Mouse (Mus musculus) monocyte, adult 5-6 weeks (primary cell): ENCODE results near the gene Birc6. TPM values are rescaled to one million over a fixed set of nuclear protein-coding genes. Genes with fewer than 3 reads are reported as not detected.
"Not testable (repeated sequence)": the region's sequence is repeated elsewhere in the genome, so short reads cannot be mapped to it uniquely, and the experiment has no call there.

Experiments
- ATAC-seq: fragments of 153-309, 156-312 bp; replicated peaks from 2 replicates; pipeline ENCODE4 v1.8.0; 2017; ENCODE audit warnings: mild to moderate bottlenecking; ENCODE audit not compliant: low TSS enrichment, insufficient number of reproducible peaks, severe bottlenecking, poor library complexity, low FRiP score
- total RNA-seq: library from RNA; stranded (forward); fragments of 200-1000, 200-491, 200-594 nt; gene quantifications from 3 replicates; pipeline ENCODE4 v1.2.3, GENCODE M21; 2017

The Birc6 gene
- total RNA-seq, 1 experiment from 2014 or later: 222 TPM

DNA sequence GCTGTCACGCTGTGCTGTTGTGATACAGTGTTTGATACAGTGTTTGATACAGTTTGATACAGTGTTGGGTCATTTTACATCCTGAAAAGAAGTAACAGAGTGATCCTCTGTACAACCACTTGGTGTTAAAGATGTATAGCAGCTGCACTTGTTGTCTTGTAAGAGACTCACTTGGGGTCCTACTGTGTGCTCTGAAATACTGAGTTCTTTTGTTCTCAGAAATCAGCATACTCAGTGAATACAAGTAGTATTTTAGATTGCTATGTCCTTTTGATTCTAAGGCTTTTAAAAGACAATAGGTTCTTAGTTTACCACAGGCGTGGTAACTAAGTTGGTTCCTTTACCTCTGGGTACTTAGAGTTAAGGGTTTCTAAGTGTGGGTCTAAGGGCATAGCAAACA, 160.5 kb downstream of the Birc6 start:
- no peak for ATAC-seq

DNA sequence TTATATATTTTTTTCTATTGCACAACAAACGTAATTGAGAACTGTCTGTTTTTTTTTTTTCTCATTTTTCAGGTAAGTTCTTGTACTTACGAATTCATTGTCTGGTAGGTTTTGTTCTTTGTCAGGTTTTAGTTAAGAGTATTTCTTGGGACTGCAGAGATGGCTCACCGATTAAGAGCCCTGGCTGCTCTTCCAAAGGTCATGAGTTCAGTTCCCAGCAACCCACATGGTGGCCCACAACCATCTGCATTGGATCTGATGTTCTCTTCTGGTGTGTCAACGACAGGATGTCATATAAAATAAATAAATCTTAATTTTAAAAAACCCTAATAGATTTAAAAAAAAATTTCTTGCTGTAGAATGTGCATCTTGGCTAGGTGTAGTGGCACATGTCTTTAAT, 161.3 kb downstream of the Birc6 start:
- ATAC-seq: no peak

DNA sequence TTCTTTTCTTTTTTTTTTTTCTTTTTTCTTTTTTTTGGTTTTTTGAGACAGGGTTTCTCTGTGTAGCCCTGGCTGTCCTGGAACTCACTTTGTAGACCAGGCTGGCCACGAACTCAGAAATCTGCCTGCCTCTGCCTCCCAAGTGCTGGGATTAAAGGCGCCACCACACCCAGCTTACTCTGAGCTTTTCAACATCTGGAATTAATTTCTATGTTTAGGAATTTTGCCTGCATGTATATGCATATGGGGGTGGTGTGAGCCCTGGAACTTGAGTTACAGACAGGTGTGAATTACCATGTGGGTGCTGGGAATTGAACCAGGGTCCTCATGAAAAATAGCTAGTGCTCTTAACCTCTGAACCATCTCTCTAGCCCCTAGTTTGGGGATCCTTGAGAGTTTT, 173.6 kb downstream of the Birc6 start:
- ATAC-seq: not testable (repeated sequence)

DNA sequence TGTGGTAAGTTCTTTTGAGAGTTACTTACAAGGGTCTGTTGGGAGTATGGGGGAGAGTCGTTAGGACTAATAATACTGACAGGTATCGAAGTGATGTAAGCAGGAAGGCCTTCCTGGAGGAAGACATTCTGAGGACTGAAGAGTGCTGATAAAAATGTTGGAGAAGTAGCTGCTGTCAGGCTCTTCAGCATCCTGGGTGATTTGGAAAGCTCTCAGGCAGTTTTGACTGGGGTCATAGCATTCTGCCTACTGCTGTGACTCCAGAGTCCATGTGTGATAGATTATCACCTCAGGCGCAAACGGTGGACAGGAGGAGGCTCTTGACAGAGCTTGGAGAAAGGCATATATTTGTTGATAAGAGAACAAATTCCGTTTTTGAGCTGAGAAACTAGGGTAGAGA, 177.4 kb downstream of the Birc6 start:
- ATAC-seq: no peak

DNA sequence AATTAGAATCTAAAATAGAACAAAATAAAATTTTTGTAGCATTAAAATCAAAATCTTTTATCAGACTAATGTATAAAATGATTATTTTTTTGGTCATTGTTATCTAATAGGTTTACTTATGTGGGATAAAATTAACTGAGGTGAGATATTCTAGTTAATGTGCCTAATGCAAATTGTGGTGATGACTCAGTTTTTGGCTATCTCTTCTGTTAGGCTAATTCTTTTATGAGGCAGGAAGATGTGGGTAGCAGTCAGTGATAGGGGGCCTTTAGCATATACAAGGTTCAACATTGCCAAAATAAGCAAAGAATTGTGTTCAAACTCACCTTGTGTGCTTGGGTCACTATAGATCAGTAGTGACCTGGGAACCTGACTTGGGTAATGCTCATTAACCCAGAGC, 178.5 kb downstream of the Birc6 start:
- no peak for ATAC-seq

DNA sequence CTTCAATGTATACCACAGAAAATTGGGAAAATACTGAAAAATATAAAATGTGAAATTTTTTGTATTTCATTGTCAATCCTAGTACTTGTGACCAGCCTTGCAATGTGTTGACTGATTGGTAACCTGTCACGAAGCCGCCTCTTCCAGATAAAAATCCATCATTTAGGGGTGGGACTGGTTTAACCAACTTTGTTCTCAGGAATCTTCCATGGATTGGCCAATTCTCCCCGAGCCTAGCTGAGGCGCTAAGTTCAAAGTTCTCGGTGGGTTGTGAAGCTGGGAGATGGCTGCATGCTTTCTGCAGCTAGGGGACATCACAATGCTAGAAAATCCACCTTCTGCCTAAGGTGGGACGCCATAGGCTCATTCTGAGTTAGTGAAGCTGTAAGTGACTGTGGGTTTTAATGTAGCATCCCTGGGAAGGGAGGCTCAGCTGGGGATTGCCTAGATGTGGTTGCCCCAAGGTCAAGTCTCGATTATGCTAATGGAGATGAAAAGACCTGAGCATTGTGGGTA, 179.6 kb downstream of the Birc6 start:
- no peak for ATAC-seq

DNA sequence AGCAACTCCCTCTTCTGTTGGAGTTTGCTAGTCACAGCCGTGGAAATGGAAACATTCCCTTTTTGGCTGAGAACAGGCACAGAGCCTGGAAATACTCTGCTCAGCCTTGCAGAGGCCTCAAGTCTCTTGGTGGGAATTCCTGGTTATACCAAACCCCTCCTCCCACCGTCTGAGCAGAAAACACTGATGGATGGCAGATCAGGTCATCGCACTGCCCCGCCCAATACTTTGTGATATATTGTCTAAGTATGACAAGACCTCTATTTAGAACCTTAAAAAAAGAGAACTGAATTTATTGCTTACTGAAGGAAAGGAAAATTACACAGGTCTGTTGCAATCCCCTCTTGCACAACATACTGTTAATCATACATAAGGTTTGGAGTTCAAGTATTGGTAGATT, 182.6 kb downstream of the Birc6 start:
- peak; percentile 50 for ATAC-seq

DNA sequence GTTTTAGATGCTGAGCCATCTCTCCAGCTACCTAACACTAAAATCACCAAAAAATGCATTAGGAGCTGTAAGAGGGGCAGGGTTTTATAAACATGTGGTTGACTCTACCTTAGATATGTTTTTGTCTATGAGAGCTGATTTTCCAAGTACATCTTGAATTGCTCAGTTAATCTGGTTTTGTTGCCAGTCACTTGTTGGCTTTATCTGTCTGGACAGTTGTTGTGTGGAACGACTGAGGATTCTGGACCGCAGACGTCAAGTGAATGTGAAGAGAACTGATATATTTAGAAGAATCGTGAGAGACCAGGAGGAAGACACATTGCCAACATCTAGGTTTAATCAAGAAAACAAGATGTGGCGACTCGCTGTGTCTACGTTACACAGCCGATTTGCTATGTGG, 183.5 kb downstream of the Birc6 start:
- no peak for ATAC-seq

DNA sequence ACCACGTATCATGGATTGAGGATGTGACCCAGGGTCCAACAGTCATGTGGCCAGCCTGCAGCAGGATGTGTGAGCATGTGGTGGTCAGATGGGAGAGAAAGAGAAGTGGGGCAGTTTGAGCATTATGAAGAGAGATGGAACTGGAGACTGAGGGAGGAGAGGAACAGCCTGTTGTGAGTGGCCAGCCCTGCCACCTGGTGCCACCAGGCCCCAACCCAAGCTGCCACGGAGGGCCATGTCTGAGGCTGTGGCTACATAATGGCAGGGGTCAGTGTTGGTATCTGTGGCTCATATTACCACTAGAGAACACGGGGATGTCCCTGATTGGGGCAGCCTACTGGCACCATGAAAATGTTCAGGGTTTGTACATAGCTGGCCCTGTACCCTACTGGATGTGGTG, 187.0 kb downstream of the Birc6 start:
- ATAC-seq: no peak

DNA sequence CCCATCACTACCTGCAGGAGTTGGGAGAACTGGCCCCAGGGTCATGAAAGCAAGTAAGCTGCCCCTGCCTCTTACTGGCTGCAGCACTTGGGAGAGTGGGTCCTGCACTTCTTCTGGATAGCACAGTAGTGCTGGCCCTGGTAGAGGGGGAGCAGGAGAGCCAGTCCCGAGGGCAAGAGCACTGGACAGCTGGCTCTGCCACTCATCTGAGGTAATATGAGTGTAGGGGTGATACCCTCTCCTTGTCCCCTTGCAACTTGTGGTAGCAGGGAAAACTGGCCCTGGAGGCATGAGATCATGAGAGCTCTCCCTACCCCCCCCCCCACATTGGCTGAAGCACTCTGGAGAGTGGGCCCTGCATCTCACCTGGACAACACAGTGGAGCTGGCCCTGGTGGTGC, 187.6 kb downstream of the Birc6 start:
- no peak for ATAC-seq

DNA sequence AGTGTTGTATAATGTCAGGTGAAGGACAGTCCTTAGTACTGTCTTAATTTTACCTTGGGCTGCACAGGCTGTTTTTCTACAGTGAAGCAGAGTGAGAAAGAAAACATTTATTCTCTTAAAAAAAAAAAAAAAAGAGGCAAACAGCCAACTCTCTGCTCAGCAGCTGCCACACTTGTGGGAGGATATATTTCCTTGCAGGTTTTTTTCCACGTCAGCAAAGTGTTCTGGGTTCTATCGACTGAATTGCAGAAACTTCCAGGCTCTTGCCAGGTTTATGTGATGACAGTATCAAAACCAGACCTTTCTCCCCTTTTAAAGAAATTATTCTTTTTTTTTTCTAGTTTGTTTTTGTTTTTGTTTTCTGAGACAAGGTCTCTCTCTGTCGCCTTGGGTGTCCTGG, 188.5 kb downstream of the Birc6 start:
- no peak for ATAC-seq

DNA sequence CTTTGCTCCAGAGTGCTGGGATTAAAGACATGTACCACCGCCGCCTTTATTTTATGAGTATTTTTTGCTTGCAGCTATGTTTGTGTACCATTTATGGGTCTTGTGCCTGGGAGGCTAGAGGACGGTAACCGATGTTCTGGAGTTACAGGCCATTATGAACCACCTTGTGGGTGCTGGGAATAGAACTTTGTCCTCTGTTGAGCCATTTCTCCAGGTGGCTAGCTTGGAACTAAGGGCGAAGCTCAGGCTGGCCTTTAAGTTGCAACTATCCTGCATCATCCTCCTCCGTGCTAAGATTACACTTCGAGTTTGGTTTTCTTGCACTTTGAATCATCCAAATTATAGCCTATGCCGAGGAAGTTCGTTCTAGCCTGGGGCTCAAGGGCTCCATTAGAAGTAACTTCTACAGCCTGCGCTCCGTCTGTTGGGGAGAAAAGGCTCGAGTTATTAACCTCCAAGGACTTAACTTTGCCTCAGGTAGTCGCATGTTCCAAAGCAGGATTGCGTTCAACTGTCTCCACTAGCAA, 189.1 kb downstream of the Birc6 start:
- no peak for ATAC-seq

DNA sequence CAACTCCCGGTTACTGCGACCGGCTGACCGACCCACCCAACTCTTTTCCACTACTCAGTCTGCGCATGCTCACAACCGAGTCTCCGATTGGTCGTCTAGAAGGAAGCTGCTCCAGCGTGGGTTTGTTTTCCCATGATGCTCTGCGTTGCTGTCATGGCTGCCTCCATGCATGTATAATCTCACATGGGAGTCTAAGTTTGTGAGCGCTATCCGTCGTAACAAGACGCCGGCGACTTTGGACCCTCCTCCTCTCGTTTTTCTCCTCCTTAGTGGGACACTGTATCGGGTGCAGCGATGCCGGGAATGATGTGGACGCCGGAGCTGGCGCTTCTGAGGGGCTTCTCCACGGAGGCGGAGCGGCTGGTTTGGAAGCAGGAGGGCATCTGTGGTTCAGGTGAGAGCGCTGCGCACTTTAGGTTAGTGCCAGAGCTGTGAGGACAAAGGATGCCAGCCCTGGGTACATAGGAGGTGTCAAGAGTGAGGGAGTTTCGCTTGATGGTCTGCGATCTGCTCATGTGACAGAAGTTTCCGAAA, 189.6 kb downstream of the Birc6 start, which contains the start of gene Ttc27:
Gene Ttc27 (plus strand): TSS at position 115 of the 534 bp plus-strand sequence.
- peak; percentile 95 for ATAC-seq

DNA sequence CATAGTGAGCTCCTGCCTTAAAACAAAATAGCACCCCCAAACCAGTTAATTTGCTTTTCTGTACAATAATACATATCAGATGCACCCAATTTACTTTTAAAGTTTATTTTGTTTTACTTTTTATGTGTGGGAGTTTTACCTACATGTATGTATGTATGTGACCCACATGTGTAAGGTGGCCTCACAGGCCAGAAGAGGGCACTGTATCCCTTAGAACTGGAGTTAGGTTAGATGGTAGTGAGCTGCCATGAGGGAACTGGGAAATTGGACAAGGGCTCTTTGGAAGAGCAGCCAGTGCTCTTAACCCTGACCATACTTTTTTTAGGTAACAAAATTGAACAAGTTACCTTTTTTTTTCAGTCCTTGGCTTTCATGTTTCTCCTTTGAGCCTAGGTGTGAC, 204.8 kb downstream of the Birc6 start:
- no peak for ATAC-seq

DNA sequence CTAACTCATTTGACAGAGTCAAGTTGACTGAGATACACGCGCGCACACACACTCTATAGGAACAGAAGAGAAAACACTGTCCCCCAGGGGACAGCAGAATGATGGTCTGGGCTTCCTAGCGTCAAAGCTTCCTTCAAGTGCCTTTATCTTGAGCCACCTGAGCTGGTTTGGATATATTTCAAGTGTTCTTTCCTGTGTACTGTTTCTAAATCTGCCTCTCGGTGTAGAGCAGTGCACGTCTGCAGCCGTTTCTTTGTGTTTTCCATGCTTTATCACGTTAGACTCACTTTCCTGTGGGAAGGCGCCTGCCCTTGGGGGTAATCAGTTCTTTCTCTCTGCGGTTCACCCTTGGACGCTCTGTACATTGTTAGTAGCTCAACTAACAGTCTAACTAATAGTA, 207.3 kb downstream of the Birc6 start:
- no peak for ATAC-seq

DNA sequence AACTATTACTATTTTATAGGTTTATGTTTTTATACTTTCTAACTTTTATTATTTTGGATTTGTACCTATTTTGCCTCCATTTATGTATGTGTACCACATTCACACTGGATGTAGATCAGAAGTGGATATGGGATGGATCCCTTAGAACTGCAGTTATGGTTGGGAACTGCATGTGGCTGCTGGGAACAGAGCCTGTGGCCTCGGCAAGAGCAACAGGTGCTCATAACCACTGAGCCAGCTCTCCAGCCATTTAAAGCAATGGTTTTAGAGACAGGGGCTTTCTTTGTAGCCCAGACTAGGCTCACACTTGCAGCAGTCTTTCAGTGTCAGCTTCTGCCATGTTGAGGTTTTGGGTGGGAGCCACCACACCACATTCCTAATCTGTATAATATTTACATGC, 221.6 kb downstream of the Birc6 start:
- ATAC-seq: no peak

DNA sequence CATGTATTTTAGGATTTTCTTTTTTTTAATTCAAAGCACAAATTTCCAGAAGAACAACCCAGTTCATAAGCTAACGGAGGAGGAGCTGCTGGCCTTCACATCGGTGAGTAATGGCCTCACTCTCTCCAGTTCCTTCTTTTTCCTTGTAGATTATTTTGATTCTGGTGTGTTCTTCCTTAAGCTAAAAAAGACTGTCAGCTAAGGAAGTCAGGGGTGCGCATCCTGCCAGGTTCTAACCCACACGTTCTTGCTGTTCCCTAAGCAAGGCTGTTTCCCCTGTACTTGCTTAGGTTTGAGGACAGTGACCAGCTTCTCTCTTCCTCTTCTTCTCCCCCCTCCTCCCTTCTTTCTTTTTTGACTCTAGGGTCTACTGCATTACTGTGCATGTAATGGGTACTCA, 222.9 kb downstream of the Birc6 start:
- ATAC-seq: no peak
